Mouse (Mus musculus): ENCODE results near the gene Zmym6. TPM values are rescaled to one million over a fixed set of nuclear protein-coding genes. Genes with fewer than 3 reads are reported as not detected.

Gene Zmym6
- total RNA-seq, 2 experiments from 2014 or later, result 0.83 to 4.2 TPM

DNA sequence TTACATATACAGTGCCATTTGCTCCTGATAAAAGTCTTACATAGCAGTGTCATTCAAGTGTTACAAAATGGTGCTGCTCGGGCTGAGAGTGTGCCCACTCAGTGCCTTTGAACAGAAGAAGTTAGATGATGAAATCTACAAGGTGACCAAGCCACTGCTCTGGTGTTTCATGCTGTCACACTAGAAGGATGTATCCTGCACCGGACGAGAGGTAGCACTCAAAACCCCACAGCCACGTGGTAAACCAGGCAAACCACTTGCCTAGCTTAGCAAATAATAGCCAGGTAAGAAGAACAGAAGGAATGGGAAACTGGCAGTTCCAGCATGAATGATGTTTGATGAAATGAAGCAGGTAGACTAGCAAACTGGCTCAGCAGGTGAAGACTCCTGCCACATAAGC lies 33.4 kb downstream of the Zmym6 start:
- ATAC-seq (replicated peaks; ENCODE audit: low FRiP score, poor library complexity, severe bottlenecking), result no peak

DNA sequence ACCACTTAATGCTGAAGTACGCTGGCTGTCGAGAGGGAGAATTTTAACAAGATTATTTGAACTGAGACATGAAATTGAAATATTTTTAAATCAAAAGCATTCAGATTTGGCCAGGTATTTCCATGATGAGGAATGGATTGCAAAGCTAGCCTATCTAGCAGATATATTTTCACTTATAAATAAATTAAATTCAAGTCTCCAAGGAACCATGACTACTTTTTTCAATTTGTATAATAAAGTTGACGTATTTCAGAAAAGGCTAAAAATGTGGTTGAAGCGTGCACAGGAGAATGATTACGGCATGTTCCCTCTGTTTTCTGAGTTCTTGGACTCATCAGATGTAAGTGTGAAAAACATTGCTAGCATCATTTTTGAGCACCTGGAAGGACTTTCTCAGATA lies 46.2 kb downstream of the Zmym6 start, which contains the start of gene Tmem35b:
Gene Tmem35b (plus strand): TSS at position 301 of the 400 bp plus-strand sequence.
- no peak for ATAC-seq (replicated peaks; ENCODE audit: low FRiP score, poor library complexity, severe bottlenecking)

DNA sequence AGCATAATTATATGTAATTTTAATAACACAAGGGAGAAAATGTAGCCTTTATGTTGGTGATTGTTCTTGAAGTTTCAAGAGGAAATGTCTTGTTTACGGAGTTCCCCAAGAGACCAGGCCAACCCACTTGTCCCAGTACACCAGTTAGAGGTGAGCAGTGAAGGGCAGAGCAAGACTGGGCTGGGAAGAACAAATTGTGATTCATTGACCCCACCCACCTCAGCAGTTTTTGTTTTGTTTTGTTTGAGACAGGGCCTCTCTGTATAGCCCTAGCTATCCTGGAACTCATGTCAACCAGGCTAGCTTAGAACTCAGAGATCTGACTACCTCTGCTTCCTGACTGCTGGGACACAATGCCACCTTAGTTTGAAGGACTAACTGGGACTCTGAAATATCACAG lies 47.1 kb downstream of the Zmym6 start:
- no peak for ATAC-seq (replicated peaks; ENCODE audit: low FRiP score, poor library complexity, severe bottlenecking)

DNA sequence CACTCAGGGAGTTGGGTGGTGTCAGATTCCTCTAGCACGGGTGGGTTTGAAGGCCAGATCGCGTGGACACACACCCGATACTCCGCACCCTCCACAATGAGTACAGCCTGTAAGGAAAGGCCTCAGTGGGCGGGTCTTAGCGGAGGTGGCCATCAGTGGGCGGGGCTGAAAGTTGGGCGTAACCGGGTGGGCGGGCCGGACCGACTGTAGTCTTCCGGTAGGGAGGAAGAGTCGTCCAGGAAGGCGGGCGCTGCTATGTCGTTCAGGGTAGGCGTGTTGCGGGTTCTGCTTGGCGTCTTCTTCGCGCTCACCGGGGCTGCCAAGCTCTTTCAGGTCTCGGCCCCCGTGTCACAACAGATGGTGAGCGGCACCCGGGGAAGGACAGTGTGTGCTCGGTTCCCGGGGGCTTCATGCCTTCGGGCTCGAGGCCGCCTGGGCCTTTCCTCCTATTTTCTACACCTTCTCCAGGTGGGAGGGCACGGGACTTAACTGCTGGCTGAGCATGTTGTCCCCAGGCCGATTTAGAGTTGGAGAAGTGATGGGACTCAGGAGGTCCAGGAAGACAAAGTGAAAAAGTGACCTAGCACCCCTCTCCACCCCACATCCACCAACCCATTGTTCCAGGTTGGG lies 48.8 kb downstream of the Zmym6 start:
- peak; percentile 97 for ATAC-seq (replicated peaks; ENCODE audit: low FRiP score, poor library complexity, severe bottlenecking)

DNA sequence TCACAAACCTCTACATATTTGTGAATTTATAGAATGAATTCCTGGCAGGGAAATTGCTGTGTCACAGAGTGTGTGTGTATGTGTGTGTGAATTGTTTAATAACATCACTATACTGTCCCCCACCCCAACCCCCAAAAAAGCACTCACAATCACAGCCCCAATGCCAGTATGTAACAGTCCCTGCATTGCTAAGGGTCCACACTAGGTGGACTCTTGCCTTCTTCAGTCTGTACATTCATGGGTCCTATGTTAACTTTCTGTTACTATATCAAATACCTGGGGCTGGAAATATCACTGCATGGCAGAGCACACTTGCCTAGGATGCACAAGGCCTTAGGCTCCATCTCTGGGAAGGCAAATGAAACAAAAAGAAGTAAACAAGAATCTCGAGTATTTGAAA lies 57.5 kb downstream of the Zmym6 start:
- no peak for ATAC-seq (replicated peaks; ENCODE audit: low FRiP score, poor library complexity, severe bottlenecking)

DNA sequence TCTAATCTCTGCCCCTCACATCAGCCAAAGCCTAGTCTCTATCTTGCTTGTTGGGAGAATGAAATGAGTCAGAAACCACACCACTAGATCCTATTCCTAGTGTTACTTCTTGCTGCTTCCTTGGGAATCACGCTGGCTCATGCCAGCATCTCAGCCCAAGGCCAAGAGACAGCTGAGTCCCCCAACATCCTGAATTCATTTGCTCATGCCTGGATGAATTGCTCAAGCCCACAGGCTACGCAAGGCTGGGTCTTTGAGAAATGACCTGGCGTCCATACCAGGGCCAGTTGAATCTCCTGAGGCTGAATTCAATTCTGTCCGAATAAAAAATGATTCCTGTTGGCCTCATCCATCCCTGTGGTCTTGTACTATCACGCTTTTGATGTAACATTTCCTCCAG lies 60.4 kb downstream of the Zmym6 start:
- no peak for ATAC-seq (replicated peaks; ENCODE audit: low FRiP score, poor library complexity, severe bottlenecking)

DNA sequence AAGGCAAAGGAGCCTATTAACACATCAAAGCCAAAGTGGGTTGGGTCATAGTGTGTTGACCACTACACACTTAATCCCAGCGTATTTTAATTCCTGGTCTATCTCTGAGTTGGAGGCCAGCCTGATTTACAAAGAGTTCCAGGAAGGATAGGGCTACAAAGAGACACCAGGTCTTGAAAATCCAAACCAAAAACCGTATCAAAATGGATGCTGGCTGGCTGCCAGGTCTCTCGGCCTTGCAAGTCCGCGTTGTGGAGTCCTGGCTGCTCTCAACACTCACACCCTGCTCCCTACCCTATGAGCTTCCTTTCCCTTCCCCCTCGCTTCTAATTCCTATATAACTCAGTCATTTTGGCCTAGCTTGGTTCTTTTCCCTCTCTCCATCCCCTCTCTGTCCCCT lies 61.3 kb downstream of the Zmym6 start:
- ATAC-seq (replicated peaks; ENCODE audit: low FRiP score, poor library complexity, severe bottlenecking), result no peak

DNA sequence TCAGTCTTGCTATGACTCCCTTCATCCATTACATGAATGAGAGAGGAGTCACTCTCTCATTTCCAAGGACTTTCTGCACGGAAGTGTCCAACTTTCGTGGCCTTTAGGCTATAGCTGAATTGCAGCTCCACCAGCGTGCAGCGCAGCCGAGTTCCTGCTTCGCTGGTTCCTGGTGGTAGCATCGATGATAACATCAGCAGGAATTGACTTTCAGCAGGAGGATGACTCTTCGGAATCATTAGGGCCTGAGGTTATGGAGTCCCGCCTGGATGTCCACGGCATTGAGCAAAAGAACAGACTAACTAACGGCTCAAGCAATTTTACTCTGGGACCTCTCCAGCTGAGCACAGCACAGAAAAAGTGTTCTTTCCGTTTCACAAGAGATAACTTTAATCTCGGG lies 72.8 kb downstream of the Zmym6 start:
- ATAC-seq (replicated peaks; ENCODE audit: low FRiP score, poor library complexity, severe bottlenecking), result no peak

DNA sequence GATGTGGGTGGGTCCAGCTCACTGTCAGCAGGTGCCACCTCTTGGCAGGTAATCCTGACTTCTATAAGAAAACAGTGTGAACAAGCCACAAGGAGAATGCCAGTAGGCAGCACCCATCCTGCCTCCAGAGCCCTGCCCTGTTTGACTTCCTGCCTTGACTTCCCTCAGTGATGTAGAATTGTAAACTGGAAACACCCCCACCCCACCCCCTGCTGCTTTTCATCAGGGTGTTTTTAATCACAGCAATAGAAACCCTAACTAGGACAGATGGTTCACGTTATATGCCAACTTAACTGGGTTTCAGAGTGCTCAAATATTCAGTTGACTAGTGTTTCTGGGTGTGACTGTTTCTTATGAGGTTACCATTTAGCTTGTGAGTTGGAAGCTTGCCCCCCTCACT lies 76.2 kb downstream of the Zmym6 start:
- ATAC-seq (replicated peaks; ENCODE audit: low FRiP score, poor library complexity, severe bottlenecking), result no peak

DNA sequence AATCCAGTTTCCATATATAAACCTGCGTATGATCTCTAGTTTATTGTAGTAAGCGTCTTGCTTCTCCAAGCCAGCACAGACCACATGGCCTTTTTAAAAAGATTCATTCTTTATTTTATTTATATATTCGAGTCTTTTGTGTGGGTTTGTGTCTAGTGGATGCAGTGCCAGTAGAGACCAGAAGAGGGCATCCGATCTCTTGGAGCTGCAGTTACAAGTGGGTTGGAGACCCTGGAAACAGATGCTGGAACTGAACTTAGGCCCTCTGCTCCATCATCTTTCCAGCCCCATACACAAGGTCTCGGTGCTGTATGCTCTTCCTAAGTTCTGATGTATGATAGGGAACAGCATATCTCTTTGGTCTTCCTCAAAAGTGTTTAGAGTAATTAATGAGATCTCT lies 78.6 kb downstream of the Zmym6 start:
- ATAC-seq (replicated peaks; ENCODE audit: low FRiP score, poor library complexity, severe bottlenecking), result no peak

DNA sequence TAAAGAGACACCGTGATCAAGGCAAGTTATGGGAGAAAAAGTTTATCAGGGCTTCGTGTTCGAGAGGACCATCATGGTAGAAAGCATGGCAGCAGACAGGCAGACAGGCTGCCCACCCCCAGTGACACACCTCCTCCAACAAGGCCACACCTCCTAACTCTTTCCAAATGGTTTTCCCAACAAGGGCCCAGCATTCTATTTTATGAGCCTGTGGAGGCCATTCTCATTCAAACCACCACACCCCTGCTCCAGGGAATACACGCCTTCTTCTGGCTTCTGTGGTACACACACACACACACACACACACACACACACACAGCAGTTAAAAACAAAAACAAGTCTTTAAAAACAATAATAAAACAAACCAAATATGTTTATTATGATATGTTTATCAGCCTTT lies 80.6 kb downstream of the Zmym6 start:
- ATAC-seq (replicated peaks; ENCODE audit: low FRiP score, poor library complexity, severe bottlenecking), result no peak

DNA sequence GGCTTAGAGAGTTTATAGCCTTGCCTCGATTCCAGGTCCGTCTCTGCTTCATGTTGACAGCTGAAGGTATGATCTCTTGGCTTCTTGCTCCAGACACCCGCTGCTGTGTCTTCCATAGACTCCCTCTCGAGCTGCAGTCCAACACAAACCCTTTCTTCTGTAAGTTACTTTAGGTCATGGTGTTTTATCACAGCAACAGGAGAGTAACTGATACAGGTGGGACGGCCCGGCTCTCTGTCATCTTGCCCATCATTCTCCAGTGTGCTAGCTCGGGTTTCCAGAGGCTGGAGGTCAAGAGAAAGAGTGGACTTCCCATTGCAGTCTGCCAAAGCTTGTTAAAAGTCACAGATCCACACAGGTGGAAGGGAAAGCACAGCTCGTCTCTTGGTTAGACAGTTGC lies 86.7 kb downstream of the Zmym6 start:
- no peak for ATAC-seq (replicated peaks; ENCODE audit: low FRiP score, poor library complexity, severe bottlenecking)

DNA sequence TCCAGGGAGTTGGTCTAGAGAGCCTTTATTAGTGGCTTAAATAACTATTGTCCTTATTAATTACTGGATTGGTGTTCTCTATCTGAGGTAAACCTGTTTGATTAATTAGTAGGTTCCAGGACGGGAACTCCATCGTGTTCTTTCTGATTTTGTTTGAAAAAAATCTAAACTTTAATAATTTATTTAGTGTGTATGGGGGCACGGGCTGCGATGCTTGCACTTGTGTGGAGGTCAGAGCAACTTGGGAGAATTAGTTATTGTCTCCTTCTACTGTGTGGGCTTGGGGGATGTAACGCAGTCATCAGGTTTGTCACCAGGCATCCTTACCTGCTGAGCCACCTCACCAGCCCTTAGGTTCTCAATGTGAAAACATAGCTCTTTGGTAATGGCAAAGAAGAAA lies 89.9 kb downstream of the Zmym6 start:
- no peak for ATAC-seq (replicated peaks; ENCODE audit: low FRiP score, poor library complexity, severe bottlenecking)

DNA sequence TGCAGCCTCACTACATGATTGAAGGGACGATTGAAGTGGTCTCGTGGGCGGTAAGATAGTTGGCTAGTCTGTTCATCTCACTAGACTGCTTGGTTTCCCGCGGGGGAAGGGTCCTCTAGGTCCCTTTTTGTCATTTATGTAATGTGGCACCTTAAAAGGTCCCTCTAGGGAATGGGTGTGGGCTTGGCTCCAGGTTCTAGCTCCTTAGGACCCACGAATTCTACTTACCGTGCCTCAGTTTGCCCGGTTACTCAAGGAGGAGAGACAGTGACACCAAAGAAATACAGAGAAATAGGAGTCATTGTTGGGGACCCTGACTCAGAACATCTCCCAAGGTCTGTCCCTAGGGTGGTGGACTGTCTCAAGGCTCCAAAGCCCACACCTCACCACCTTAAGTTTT lies 90.5 kb downstream of the Zmym6 start:
- no peak for ATAC-seq (replicated peaks; ENCODE audit: low FRiP score, poor library complexity, severe bottlenecking)

DNA sequence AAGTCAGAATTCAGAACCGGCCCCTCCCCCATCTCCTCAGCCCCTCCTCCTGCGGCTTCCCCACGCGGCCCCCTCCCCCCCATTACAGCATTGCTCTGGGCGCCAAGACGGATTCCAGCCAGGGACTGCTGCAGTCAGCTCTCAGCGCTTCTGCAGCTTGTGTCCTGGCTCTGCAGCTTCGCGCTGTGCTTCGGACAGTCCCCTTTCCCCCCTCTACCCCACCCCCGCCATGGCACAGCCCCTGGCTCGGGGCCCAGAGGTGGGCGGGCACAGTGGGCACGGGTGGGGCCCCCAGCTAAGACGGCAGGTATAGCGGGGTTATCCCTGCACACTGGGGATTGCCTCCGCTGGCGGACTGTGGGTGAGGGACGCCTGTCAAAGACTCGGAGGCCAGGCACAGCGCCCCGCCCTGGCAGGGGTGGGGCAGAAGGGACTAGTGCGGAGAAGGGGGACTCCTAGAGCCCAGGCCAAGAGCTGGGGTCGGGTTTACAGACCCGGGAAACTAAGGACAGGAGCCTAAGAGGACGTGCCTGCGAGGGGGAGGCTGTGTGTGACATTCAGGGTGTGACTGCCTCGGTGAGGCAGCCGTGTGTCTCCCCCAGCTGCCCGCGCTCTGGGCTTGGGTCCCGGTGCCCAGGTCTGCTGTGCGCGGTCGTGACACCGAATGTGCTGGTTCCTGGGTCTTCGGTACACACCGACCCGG lies 91.2 kb downstream of the Zmym6 start:
- ATAC-seq (replicated peaks; ENCODE audit: low FRiP score, poor library complexity, severe bottlenecking), result no peak

DNA sequence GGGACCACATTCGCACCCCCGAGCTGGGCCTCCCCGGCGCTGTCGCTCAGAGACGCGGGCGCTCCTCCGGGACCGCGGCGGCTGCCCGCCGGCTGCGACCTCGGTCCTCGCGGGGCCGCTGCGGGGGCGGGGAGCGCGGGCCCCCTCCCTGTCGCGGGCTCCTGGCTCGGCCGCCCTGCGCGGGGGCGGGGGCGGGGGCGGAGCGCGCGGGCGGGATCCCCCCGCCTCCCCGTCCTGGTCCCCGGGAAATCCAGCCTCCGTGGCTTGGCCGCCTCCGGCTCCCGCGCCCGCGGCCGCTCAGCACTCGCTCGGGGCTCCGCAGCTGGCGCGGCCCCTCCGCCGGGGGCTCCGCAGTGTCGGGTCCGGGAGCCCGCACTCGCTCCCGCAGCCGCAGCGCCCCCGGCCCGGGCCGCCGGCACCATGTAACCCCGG lies 91.7 kb downstream of the Zmym6 start, which contains the start of gene Dlgap3:
Gene Dlgap3 (plus strand): TSS at position 291 of the 432 bp plus-strand sequence.
- no peak for ATAC-seq (replicated peaks; ENCODE audit: low FRiP score, poor library complexity, severe bottlenecking)

DNA sequence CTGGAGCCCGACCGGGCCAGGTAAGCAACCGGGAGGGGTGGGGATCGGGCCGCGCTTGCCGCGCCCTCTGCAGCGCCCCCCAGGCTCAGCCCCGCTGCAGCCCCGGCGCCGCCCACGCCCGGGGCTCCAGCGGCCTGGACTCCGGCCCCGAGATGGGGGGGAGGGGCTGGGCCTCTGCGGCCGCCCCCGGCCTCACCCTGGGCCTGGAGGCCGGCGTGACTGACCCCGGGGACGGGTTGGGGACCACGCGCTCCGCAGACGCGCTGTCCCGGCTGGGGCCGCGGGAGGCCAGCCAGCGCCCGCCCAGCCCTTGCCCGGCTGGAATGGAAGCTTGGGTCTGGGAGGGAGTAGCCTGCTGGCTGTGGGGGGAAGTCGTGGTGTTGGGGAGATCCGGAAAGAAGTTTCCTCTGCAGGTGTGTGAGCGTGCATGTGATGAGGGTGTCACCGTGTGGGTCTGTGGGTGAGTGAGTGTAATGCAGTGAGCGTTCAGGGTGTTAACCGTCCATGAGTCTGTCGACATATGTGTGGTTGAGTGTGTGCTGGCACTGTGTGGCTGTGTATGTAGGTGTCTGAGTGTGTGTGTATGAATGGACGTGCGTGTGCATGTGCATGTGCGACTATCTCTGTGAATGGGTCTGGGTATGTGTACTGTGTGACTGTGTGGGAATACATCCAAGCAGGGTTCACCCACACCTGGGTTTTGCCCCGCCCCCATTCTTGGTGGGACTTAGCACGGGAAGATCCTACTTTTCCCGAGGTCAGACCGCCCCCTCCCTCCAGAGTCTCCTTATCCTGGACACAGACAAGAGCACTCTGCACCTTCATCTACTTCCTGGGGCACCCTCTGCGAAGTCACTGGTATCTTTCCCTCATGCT lies 92.4 kb downstream of the Zmym6 start:
- no peak for ATAC-seq (replicated peaks; ENCODE audit: low FRiP score, poor library complexity, severe bottlenecking)

DNA sequence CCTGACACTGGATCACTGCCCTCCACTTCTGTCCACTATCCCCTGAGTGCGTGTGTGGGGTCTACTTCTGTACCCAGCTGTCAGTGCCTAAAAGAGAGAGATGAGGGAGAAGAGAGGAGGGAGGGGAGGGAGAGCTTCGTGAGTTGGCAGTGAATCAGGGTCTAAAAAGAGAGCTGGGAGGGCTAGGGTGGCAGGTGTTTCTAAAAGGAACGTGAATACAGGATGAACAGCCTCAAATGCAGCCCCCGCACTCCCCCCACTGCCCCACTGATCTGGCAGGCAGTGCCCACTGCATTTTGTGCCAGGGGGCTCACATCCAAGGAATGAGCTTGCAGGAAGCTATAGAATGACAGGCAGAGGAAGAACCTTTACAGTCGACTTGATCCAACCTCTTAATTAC lies 93.7 kb downstream of the Zmym6 start:
- no peak for ATAC-seq (replicated peaks; ENCODE audit: low FRiP score, poor library complexity, severe bottlenecking)

DNA sequence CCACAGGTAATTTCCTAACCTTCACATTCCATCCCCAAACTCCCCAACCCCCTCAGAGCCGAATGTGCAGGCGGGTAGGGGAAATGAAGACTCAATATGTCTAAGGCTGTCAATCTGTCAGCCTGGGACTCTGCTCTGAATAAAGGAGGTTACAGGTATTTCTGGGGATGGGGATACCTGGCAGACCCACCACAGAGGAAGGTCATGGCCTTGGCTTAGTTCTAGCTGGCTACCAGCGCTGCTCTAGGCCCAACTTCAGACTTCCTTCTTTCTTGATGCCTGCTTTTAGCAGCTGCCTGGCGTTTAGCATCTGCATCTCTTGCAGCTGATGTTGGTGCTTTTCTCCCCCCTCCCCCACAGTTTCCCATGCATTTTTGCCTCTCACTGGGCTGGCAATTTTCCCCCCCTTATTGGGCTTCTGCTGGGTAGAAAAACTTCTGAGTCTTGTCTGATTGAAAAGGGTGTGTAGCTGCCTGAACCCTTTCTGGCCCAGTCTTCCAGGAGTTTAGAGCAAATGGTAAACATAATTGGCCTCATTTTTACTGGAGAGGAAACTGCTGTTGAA lies 94.2 kb downstream of the Zmym6 start:
- no peak for ATAC-seq (replicated peaks; ENCODE audit: low FRiP score, poor library complexity, severe bottlenecking)

DNA sequence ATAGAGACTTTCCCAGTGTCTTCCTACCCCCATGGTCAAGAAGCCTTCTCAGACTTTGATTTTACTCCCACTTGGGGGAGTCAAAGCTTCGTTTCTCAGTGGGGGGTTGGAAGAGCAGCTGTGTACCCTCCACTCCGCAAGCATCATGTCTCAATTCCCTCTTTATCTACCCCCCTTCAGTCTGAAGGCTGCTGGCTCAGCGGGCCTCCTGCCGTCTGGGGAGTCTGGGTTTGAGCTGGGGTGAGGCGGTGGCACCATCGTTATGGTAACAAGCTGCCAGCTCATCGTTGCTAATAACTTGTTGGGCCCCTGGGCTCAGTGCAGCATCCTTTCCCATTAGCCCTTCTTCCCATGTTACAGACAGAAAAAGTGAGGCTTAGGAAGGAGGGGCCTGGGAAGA lies 94.9 kb downstream of the Zmym6 start:
- ATAC-seq (replicated peaks; ENCODE audit: low FRiP score, poor library complexity, severe bottlenecking), result no peak

Measured in erythroid progenitor cell, adult 5-6 weeks (primary cell).